Mouse (Mus musculus) frontal cortex, postnatal 14 days (tissue): Measurements from ENCODE around the gene Spred3.

Experiments
- DNase-seq, 2 experiments: peaks; one replicate each; pipeline ENCODE4 v3.0.0; 2022; ENCODE audit warnings: low spot score in 2 of 2

Gene Spred3

GRCm38 (mm10) chr7:29128725-29129124 is 41.5 kb downstream of the Spred3 start:
- no peak for DNase-seq

- peak in 1 of 2 experiments; percentile 14 for DNase-seq
These were observed 43.9 kb downstream of the Spred3 start for GRCm38 (mm10) chr7:29126173-29126915.

- DNase-seq = no peak
These were observed 45.2 kb downstream of the Spred3 start, which contains the start of gene Ryr1 for GRCm38 (mm10) chr7:29124970-29125369. TSS of gene Ryr1 (minus strand) at chr7:29125179.

- DNase-seq = no peak
These were observed 46.5 kb downstream of the Spred3 start for GRCm38 (mm10) chr7:29123531-29124358.

GRCm38 (mm10) chr7:29122821-29123220 is 47.4 kb downstream of the Spred3 start:
- no peak for DNase-seq

GRCm38 (mm10) chr7:29119526-29119925 is 50.7 kb downstream of the Spred3 start:
- no peak for DNase-seq

GRCm38 (mm10) chr7:29118142-29118851 is 51.9 kb downstream of the Spred3 start:
- no peak for DNase-seq

- peak; percentile 29 to 33 for DNase-seq
These were observed 60.9 kb downstream of the Spred3 start for GRCm38 (mm10) chr7:29108992-29109955.
